Mouse (Mus musculus): ENCODE data around the gene Hoxc6.

- TF ChIP-seq CTCF (IDR thresholded peaks at IDR 0.05; ENCODE audit: low read depth) = no peak
- TF ChIP-seq EP300 (IDR thresholded peaks at IDR 0.05; ENCODE audit: low read depth) = no peak
Measured at GRCm38 (mm10) chr15:103056396-103056795, 58.3 kb downstream of the Hoxc6 start.

Data from liver, postnatal 0 days (tissue).